27 mouse cellular contexts compared by ENCODE assay signal in genomic region chr4:94317298-94317697, GRCm38 (mm10).
"Had no signal": no experiment of that assay in that cellular context is flagged by ENCODE, and none has a peak within 500 bp of the region (broad histone marks: within the 10 kb centered on the region; RNA-seq: fewer than 3 reads in every experiment).

No protein-coding gene starts in this region.

- H3K36me3 ChIP-seq: heart, embryonic 12.5 days; hindbrain, embryonic 10.5 days; hindbrain, embryonic 12.5 days; intestine, embryonic 15.5 days; limb, embryonic 10.5 days; limb, embryonic 12.5 days; liver, embryonic 13.5 days; liver, embryonic 15.5 days had no signal

- DNase-seq: gastrocnemius, postnatal 14 days; gastrocnemius, postnatal 36 days; heart, adult 11 months; heart, adult 2 months; heart, postnatal 10 days; heart, postnatal 4 days; kidney, adult 18-20 months; kidney, adult 8-10 months; kidney, postnatal 10 days; kidney, postnatal 25 days; kidney, postnatal 4 days; liver; liver, embryonic 13.5 days; liver, postnatal 0 days had no signal

- H3K9me3 ChIP-seq: heart, embryonic 12.5 days; hindbrain, embryonic 10.5 days; hindbrain, embryonic 12.5 days; intestine, embryonic 15.5 days; limb, embryonic 10.5 days; limb, embryonic 12.5 days; liver, embryonic 13.5 days; liver, embryonic 15.5 days had no signal

- ATAC-seq: hindbrain, embryonic 16.5 days; inflammation-experienced regulatory T-cells, adult 6 months; intestine, embryonic 15.5 days; intestine, postnatal 0 days; liver, postnatal 0 days had no signal

- H3K4me3 ChIP-seq: heart, adult 2 months; heart, embryonic 12.5 days; hindbrain, embryonic 10.5 days; hindbrain, embryonic 12.5 days; intestine, embryonic 15.5 days; layer of hippocampus, adult 2 months; limb, embryonic 10.5 days; limb, embryonic 12.5 days; liver, embryonic 13.5 days; liver, embryonic 15.5 days had no signal

- H3K27ac ChIP-seq: heart, adult 2 months; hindbrain, embryonic 10.5 days; hindbrain, embryonic 12.5 days; hindbrain, embryonic 14.5 days; intestine, embryonic 15.5 days; layer of hippocampus, adult 2 months; limb, embryonic 10.5 days; limb, embryonic 12.5 days; liver, embryonic 13.5 days; liver, embryonic 15.5 days had no signal

- H3K4me1 ChIP-seq: heart, embryonic 12.5 days; hindbrain, embryonic 10.5 days; hindbrain, embryonic 12.5 days; intestine, embryonic 15.5 days; limb, embryonic 10.5 days; limb, embryonic 12.5 days; liver, embryonic 13.5 days; liver, embryonic 15.5 days had no signal

- H3K4me2 ChIP-seq: heart, embryonic 12.5 days; hindbrain, embryonic 12.5 days; hindbrain, embryonic 14.5 days; intestine, embryonic 15.5 days; limb, embryonic 12.5 days; liver, embryonic 11.5 days; liver, embryonic 13.5 days; liver, embryonic 15.5 days had no signal

- H3K27me3 ChIP-seq: heart, embryonic 12.5 days; hindbrain, embryonic 12.5 days; intestine, embryonic 15.5 days; limb, embryonic 12.5 days; liver, embryonic 13.5 days; liver, embryonic 15.5 days had no signal

- H3K9ac ChIP-seq: heart, embryonic 12.5 days; hindbrain, embryonic 12.5 days; hindbrain, embryonic 14.5 days; intestine, embryonic 15.5 days; limb, embryonic 12.5 days; liver, embryonic 13.5 days; liver, embryonic 15.5 days; liver, postnatal 0 days had no signal
